Mouse (Mus musculus) urinary bladder, postnatal 4 days (tissue): Measurements from ENCODE around the gene Hist1h4d.
"Not testable (repeated sequence)": the region's sequence is repeated elsewhere in the genome, so short reads cannot be mapped to it uniquely, and the experiment has no call there.

Experiments
- DNase-seq, 2 experiments: peaks; one replicate each; pipeline ENCODE4 v3.0.0; 2021 to 2022; ENCODE audit warnings: low spot score in 2 of 2

Gene Hist1h4d

GRCm38 (mm10) chr13:23581408-23582218, at the start of gene Hist1h4d:
Hist1h4d (plus strand) TSS chr13:23581598.
- DNase-seq: peak; percentile 94 to 95

- no peak for DNase-seq
Measured at GRCm38 (mm10) chr13:23532262-23533075, 48.9 kb upstream of the Hist1h4d start.

- peak in 1 of 2 experiments; percentile 52 for DNase-seq
Measured at GRCm38 (mm10) chr13:23533560-23534367, 47.6 kb upstream of the Hist1h4d start, which contains the start of gene Hist1h2af. Hist1h2af (plus strand) TSS chr13:23533906.

GRCm38 (mm10) chr13:23534368-23535131, 46.8 kb upstream of the Hist1h4d start:
- DNase-seq: no peak

- DNase-seq: peak; percentile 75 to 78
Measured at GRCm38 (mm10) chr13:23535137-23536075, 46.0 kb upstream of the Hist1h4d start, which contains the start of gene Hist1h3g. Hist1h3g (plus strand) TSS chr13:23535422.

GRCm38 (mm10) chr13:23536076-23536822, 45.1 kb upstream of the Hist1h4d start:
- DNase-seq: no peak

GRCm38 (mm10) chr13:23537006-23537710, 44.2 kb upstream of the Hist1h4d start:
- no peak for DNase-seq

GRCm38 (mm10) chr13:23538249-23538648, 43.1 kb upstream of the Hist1h4d start:
- no peak for DNase-seq

- DNase-seq: not testable (repeated sequence)
Measured at GRCm38 (mm10) chr13:23539821-23540220, 41.6 kb upstream of the Hist1h4d start.

GRCm38 (mm10) chr13:23541497-23541896, 39.9 kb upstream of the Hist1h4d start:
- DNase-seq: no peak

GRCm38 (mm10) chr13:23542225-23542980, 39.0 kb upstream of the Hist1h4d start:
- not testable (repeated sequence) for DNase-seq

GRCm38 (mm10) chr13:23542999-23543607, 38.3 kb upstream of the Hist1h4d start, which contains the start of gene Hist1h2bh:
Hist1h2bh (minus strand) TSS chr13:23543392.
- DNase-seq: peak in 1 of 2 experiments; percentile 47

- DNase-seq: peak in 1 of 2 experiments; percentile 63
Measured at GRCm38 (mm10) chr13:23543965-23544786, 37.2 kb upstream of the Hist1h4d start, which contains the start of gene Hist1h3f. Hist1h3f (plus strand) TSS chr13:23544052.

- DNase-seq: not testable (repeated sequence)
Measured at GRCm38 (mm10) chr13:23544787-23545120, 36.6 kb upstream of the Hist1h4d start.

- no peak for DNase-seq
Measured at GRCm38 (mm10) chr13:23546694-23547093, 34.7 kb upstream of the Hist1h4d start.

- no peak for DNase-seq
Measured at GRCm38 (mm10) chr13:23550761-23551145, 30.6 kb upstream of the Hist1h4d start.
